Mouse (Mus musculus) hindbrain, embryonic 13.5 days (tissue): ENCODE data around the gene Tmem185b. TPM values are rescaled to one million over a fixed set of nuclear protein-coding genes. Genes with fewer than 3 reads are reported as not detected.
A peak's percentile ranks its signal among the peaks of the same experiment; 100 is the strongest.

Source experiments
- ATAC-seq: fragments of 200-750 bp; cut with Nextera tagmentation; 2 replicates; pipeline ENCODE4 v1.8.0; 2017; ENCODE audit warnings: moderate TSS enrichment; ENCODE audit not compliant: low FRiP score
- H3K27ac ChIP-seq: fragments of 300-500 bp; sonication (generic); 2 replicates; pipeline ENCODE4 v1.5.1; 2015; ENCODE audit warnings: inconsistent platforms, mild to moderate bottlenecking, moderate library complexity
- H3K27me3 ChIP-seq: fragments of 300-500 bp; sonication (generic); 2 replicates; pipeline ENCODE4 v1.6.1; 2015; ENCODE audit warnings: mild to moderate bottlenecking, inconsistent platforms
- H3K36me3 ChIP-seq: fragments of 300-500 bp; sonication (generic); 2 replicates; pipeline ENCODE4 v1.6.1; 2015; ENCODE audit warnings: mild to moderate bottlenecking, inconsistent platforms
- H3K4me1 ChIP-seq: fragments of 300-500 bp; sonication (generic); replicated peaks from 2 replicates; pipeline ENCODE4 v1.6.1; 2015; ENCODE audit warnings: inconsistent platforms
- H3K4me2 ChIP-seq: fragments of 300-500 bp; sonication (generic); 2 replicates; pipeline ENCODE4 v1.6.1; 2015; ENCODE audit warnings: inconsistent platforms, mild to moderate bottlenecking, moderate library complexity
- H3K4me3 ChIP-seq: fragments of 300-500 bp; sonication (generic); 2 replicates; pipeline ENCODE4 v1.5.1; 2015; ENCODE audit warnings: mild to moderate bottlenecking, inconsistent platforms
- H3K9ac ChIP-seq: fragments of 300-500 bp; sonication (generic); 2 replicates; pipeline ENCODE4 v1.6.1; 2015; ENCODE audit warnings: mild to moderate bottlenecking, inconsistent platforms
- H3K9me3 ChIP-seq: fragments of 300-500 bp; sonication (generic); 2 replicates; pipeline ENCODE4 v1.6.1; 2016; ENCODE audit warnings: inconsistent platforms
- WGBS: fragments of 180-500 bp; shearing (Covaris S2); methylation state at CpG from one replicate; pipeline ENCODE4 v1.1.7; 2015; 5-methylcytosine and 5-hydroxymethylcytosine counted together
- polyA plus RNA-seq: library from polyadenylated mRNA; unstranded; fragments of >200 nt; fragmentation: Nextera tagmentation; extraction: Ambion mirVana; gene quantifications from 2 replicates; pipeline ENCODE4 v1.2.1, GENCODE M21; 2015

Tmem185b gene
- polyA plus RNA-seq, 1 experiment from 2014 or later = 20.5 TPM

DNA sequence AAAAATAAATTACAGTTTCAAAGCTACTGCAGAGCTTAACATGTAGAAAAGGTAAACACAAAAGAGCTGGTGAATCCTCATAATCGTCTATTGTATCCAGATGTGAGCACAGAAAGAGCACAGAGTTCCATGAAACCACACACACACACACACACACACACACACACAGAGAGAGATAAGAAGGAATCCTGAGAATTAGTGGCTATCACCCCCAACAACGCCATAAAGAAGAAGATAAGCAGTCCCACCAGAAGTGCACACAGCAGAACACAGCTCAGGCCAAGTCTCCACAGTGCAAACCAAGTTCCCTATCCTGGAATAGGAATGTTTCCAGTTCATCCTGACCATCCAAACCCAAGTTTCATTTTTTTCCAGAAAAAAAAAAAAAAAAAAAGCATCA is 19.2 kb downstream of the Tmem185b start:
- H3K27ac ChIP-seq = no peak overlapping the region
- WGBS = 96% methylated on average over 2 of the region's 2 CpGs
- no peak overlapping the region for H3K9ac ChIP-seq
- no peaks in the 10 kb centered on the region for H3K9me3 ChIP-seq
- no peak overlapping the region for H3K4me2 ChIP-seq
- no peak for ATAC-seq
- no peaks in the 10 kb centered on the region for H3K4me1 ChIP-seq
- H3K4me3 ChIP-seq = no peak overlapping the region
- H3K27me3 ChIP-seq = no peaks in the 10 kb centered on the region
- peaks cover 24% of the 10 kb centered on the region for H3K36me3 ChIP-seq

DNA sequence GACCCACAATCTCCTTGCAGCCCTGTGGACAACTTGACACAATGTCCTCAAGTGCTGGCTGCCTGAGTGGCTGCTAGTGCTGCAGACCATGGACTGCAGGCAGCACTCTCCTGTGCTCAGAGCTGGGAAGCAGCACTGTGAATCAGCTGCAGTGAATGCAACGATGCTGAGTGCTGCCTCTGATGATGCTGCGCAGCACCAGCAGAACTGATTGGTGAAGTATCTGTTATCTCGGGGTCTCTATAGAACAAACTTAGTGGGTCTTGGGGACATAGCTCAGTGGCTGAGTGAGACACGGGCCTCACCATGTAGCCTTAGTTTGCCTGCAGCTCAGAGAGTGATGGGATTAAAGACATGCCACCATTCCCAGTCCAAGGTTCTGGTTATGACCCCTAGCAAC is 19.7 kb downstream of the Tmem185b start:
- WGBS = 96% methylated on average over 4 of the region's 4 CpGs
- ATAC-seq = no peak
- H3K9ac ChIP-seq = no peak overlapping the region

DNA sequence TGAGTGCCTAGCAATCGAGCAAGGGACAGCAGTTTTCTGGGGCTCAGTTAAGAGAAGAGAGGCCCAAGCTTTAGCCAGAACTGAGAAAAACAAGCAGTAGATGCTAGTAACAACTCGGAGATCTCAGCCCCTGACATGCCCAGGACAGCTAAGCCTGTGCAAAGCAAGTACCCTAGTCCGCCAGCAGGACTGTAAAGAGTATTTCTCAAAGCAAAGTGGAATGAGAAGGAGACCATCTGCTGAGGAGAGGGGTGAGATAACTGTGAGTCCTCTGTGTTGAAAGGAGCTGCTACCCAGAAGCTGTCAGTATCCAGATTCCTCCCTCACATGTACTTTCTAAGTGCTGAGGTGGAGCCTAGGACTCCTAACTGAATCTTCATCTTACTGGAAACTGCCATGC is 20.5 kb downstream of the Tmem185b start:
- Histone ChIP-seq H3K9ac (no peak overlapping the region), H3K27ac (no peak overlapping the region), H3K4me1 (no peaks in the 10 kb centered on the region), H3K27me3 (no peaks in the 10 kb centered on the region), H3K36me3 (peaks cover 24% of the 10 kb centered on the region), H3K4me2 (no peak overlapping the region), H3K9me3 (no peaks in the 10 kb centered on the region), H3K4me3 (no peak overlapping the region)
- 98% methylated on average over 3 of the region's 3 CpGs for WGBS
- no peak for ATAC-seq

More for the DNA sequence above, 19.7 kb downstream of the Tmem185b start:
- H3K36me3 ChIP-seq = peaks cover 24% of the 10 kb centered on the region
- no peak overlapping the region for H3K27ac ChIP-seq
- no peak overlapping the region for H3K4me3 ChIP-seq
- no peak overlapping the region for H3K4me2 ChIP-seq
- H3K4me1 ChIP-seq = no peaks in the 10 kb centered on the region
- H3K27me3 ChIP-seq = no peaks in the 10 kb centered on the region
- no peaks in the 10 kb centered on the region for H3K9me3 ChIP-seq

DNA sequence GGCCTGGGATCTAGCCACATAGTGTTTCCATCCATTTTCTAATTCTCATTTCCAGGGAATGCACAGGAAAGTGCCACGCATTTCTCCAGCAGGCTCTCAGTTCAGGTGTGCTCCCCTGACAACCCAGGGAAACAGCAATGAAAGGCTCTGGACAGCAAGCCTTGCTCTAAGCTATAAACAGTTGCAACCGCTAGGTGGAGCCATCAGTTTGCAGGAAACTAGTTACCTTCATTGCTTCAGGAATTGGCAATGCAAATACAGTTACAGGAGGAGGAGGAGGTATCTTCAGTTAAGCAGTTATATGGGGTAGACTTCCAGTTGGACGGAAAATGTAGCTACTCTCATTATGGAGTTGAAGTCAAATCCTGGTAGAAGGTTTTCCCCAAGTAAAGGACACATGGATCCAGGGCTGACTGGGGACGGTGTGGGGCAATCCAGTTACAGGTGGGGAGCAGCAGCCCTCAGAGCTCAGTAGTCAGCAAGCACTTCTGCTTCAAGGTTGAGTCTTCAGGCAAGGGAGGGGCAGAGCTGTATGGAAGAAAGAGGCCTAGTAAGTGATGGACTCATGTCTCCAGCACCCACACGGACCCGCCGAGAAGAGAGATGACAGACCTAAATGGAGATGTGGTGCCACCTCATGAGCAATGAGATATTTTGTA is 22.8 kb downstream of the Tmem185b start:
- 73% methylated on average over 7 of the region's 7 CpGs for WGBS
- Histone ChIP-seq H3K4me2 (no peak overlapping the region), H3K4me1 (no peaks in the 10 kb centered on the region)

DNA sequence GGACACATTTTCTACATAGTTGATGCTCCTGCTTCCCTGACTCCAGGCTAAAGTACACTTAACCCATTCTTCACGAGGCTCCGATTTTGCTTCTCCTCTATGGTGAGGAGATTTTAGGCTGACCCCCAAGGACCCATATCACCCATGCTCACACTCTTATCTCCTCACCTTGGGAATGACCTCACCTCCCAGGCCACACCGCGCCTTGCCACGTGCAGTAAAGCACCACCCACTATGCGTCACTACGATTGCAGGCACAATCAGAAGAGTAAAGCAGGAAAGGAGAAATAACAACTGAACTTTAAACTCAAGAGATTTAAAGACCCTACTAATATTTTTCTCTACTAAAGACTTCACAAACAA is 23.3 kb downstream of the Tmem185b start:
- no peaks in the 10 kb centered on the region for H3K27me3 ChIP-seq
- peaks cover 23% of the 10 kb centered on the region for H3K36me3 ChIP-seq
- H3K4me3 ChIP-seq = no peak overlapping the region
- no peak for ATAC-seq
- no peak overlapping the region for H3K9ac ChIP-seq
- no peaks in the 10 kb centered on the region for H3K4me1 ChIP-seq
- no peaks in the 10 kb centered on the region for H3K9me3 ChIP-seq
- H3K27ac ChIP-seq = no peak overlapping the region
- H3K4me2 ChIP-seq = no peak overlapping the region
- 93% methylated on average over 7 of the region's 7 CpGs for WGBS

More for the DNA sequence above, 22.8 kb downstream of the Tmem185b start:
- no peak overlapping the region for H3K27ac ChIP-seq
- peaks cover 24% of the 10 kb centered on the region for H3K36me3 ChIP-seq
- H3K4me3 ChIP-seq = no peak overlapping the region
- no peaks in the 10 kb centered on the region for H3K9me3 ChIP-seq
- H3K9ac ChIP-seq = no peak overlapping the region
- no peaks in the 10 kb centered on the region for H3K27me3 ChIP-seq
- peak; percentile 75; the same call in 1 of the 2 replicates for ATAC-seq

DNA sequence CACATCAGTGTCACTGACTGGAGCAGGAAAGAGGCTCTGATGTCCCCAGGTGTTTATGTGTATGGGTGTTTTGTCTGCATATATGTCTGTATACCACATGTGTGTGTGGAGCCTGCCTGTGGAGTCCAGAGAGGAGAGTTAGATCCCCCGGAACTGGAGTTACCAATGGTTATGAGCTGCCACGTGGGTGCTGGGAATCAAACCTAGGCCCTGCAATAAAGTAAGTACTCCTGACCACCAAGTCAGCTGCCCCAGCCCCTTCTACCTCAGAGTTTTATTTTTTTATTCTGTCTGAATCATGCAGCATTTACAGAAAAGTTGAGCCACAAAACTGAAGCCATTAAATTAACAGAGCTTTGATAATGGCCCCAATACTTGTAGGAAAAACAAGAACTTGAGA is 24.1 kb downstream of the Tmem185b start:
- ATAC-seq = no peak
- Histone ChIP-seq H3K36me3 (peaks cover 25% of the 10 kb centered on the region), H3K4me2 (no peak overlapping the region), H3K9ac (no peak overlapping the region), H3K27me3 (no peaks in the 10 kb centered on the region), H3K9me3 (no peaks in the 10 kb centered on the region), H3K4me1 (no peaks in the 10 kb centered on the region), H3K27ac (no peak overlapping the region), H3K4me3 (no peak overlapping the region)
- WGBS = 94% methylated on average over 2 of the region's 2 CpGs

DNA sequence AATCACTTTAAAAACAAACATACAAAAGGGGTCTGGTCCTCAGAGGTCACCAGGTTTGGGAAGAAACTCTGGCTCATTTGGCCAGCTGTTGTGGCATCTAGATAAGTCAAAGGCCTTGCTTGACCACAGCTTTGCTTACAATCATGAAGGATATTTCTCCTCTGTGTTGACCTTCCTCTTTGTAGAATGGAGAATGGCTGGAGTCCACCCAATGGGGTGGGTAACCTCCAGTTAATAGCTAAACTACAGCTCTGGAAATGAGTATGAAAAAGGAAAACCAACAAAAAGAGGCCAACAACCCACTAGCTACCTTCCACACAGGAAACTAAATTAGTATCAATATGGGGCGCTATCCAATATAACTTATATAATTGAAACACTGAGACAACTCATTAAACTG is 25.7 kb downstream of the Tmem185b start:
- ATAC-seq = no peak
- Histone ChIP-seq H3K27ac (no peak overlapping the region), H3K9ac (no peak overlapping the region), H3K4me2 (no peak overlapping the region), H3K4me1 (no peaks in the 10 kb centered on the region), H3K36me3 (peaks cover 17% of the 10 kb centered on the region), H3K9me3 (no peaks in the 10 kb centered on the region), H3K4me3 (no peak overlapping the region), H3K27me3 (no peaks in the 10 kb centered on the region)
- WGBS = 100% methylated on average over 1 of the region's 1 CpGs

DNA sequence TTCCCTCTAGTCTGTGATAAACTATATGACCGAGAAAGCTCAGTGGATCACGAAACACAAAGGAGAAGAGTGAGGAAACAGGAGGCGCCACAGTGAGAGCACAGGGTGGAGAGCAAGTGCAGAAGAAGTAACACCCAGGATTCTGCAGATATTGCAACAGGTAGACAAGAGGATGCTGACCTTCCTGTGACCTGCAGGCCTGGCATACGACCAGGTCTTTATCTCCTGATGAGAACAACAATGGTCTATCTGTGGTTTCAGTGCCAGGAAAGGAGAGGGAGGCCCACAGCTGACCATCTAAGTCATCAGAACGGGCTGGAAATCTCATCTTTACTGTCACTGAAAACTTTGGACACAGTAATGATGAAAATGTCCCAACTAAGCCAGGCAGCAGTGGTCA is 29.7 kb downstream of the Tmem185b start:
- Histone ChIP-seq H3K4me1 (no peaks in the 10 kb centered on the region), H3K9ac (no peak overlapping the region), H3K4me2 (no peak overlapping the region), H3K27ac (no peak overlapping the region), H3K9me3 (no peaks in the 10 kb centered on the region), H3K36me3 (peaks cover 12% of the 10 kb centered on the region), H3K4me3 (no peak overlapping the region), H3K27me3 (no peaks in the 10 kb centered on the region)
- ATAC-seq = no peak
- WGBS = 85% methylated on average over 5 of the region's 5 CpGs

DNA sequence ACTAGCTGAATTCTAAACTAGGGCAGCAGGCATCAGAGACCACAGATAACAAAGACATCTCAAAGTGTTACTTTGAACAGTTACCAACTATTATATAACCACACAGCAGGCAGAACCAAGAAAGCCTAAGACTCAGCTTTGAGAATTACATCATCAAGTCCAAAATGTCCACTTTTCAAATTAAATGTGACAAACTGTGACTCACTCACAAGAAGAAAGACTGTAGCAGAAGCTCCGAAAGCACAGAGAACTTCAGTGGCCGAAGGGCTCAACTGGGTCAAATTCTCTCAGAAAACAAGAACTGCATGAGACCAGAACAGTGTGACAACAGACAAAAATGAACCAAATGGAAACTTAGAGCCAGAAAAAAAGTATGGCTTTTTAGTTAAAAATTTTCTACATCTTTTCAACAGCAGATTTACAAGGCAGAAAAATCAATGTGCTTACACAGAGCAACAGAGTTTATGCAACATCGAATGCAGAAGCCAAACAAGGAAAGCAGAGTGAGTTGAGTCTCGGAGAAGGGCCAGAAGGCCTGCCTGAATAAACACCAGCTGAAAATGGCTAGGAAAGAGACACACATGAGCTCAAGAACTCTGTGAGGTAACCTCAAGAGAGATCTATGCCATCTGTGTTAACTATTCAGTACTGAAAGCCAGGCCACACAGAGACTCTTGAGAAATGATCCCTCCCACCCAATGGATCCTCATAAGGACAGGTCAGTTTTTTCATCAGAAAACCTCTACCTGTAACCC is 31.9 kb downstream of the Tmem185b start:
- H3K27ac ChIP-seq = no peak overlapping the region
- H3K9me3 ChIP-seq = peaks cover 5% of the 10 kb centered on the region; the same call in 1 of the 2 replicates
- no peak overlapping the region for H3K9ac ChIP-seq
- no peak overlapping the region for H3K4me3 ChIP-seq
- no peaks in the 10 kb centered on the region for H3K27me3 ChIP-seq
- ATAC-seq = no peak
- peaks cover 27% of the 10 kb centered on the region for H3K36me3 ChIP-seq
- no peaks in the 10 kb centered on the region for H3K4me1 ChIP-seq
- 91% methylated on average over 4 of the region's 4 CpGs for WGBS
- H3K4me2 ChIP-seq = no peak overlapping the region

DNA sequence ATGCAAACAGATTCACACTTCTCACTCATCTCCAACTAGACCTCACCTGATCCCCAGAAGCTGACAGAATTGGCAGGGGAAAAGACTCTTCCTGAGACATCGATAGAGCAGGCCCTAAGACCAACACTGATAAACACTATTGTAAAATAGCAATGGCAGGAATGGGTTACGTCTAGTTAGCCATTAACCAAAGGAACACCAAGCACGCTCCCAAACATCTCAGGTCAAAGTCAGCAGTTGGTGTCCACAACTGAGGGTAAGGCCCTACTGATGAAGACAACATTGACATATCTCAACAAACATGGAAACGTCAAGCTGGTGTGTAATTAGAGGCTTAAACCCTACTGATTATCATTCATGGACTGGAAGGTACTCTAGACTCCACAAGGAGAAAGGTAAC is 39.6 kb downstream of the Tmem185b start:
- no peak overlapping the region for H3K27ac ChIP-seq
- no peak overlapping the region for H3K4me3 ChIP-seq
- H3K4me2 ChIP-seq = no peak overlapping the region
- ATAC-seq = no peak
- peaks cover 5% of the 10 kb centered on the region; the same call in 1 of the 2 replicates for H3K9me3 ChIP-seq
- 98% methylated on average over 4 of the region's 4 CpGs for WGBS
- no peak overlapping the region for H3K9ac ChIP-seq
- H3K27me3 ChIP-seq = no peaks in the 10 kb centered on the region
- H3K36me3 ChIP-seq = peaks cover 39% of the 10 kb centered on the region
- H3K4me1 ChIP-seq = no peaks in the 10 kb centered on the region

DNA sequence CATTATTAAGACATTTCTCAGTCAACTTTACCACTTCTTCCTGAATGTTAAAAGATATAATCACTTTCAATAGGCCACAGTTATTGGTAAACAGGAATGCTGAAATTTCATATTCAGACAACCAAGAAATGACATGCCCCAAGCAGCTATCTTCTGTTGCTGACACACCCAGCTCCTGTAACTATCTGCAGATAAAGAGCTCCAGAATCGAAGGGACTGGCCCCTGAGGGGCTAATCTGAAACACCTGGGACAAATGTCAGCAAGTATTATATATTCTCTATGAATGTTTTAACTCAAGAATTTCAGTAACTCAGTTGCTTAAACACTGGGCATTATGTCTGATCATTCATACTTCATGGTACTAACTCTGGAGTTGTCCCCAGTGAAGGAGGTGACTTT is 44.2 kb downstream of the Tmem185b start:
- H3K27me3 ChIP-seq = no peaks in the 10 kb centered on the region
- no peaks in the 10 kb centered on the region for H3K4me1 ChIP-seq
- no peak for ATAC-seq
- no peak overlapping the region for H3K9ac ChIP-seq
- no peak overlapping the region for H3K4me3 ChIP-seq
- no peaks in the 10 kb centered on the region for H3K9me3 ChIP-seq
- H3K27ac ChIP-seq = no peak overlapping the region
- peaks cover 32% of the 10 kb centered on the region for H3K36me3 ChIP-seq
- H3K4me2 ChIP-seq = no peak overlapping the region
- 74% methylated on average over 1 of the region's 1 CpGs for WGBS
